Mouse (Mus musculus) layer of hippocampus, adult 18-20 months (tissue): ENCODE results near the gene Pi16. TPM values are rescaled to one million over a fixed set of nuclear protein-coding genes. Genes with fewer than 3 reads are reported as not detected.
"Not testable (repeated sequence)": the region's sequence is repeated elsewhere in the genome, so short reads cannot be mapped to it uniquely, and the experiment has no call there.

ENCODE experiments used
- DNase-seq, 2 experiments: peaks; one replicate each; pipeline ENCODE4 v3.0.0; 2022; ENCODE audit warnings: low spot score in 2 of 2
- total RNA-seq, 2 experiments: library from RNA; stranded (reverse); gene quantifications; 2 replicates each; pipeline ENCODE4 v1.2.3; 2021

Pi16 gene
- total RNA-seq, 2 experiments from 2014 or later = 0.92 to 1.3 TPM

DNA sequence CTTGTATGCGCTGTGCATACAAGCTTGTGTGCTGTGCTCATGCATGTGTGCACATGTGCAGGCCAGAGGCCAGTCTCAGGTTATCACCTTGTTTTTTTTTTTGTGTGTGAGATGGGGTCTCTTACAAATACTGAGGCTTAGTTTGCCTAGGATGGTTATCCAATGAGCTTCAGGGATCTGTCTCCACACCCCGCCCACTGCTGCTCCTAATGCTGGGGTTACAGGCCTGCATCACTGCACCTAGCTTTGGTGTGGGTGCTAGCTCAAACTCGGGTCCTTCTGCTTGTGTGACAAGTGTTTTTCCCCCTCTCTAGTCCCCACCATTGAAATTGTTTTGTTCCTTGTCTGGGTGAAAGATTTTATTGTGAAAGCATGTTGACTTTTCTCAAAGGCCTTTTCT lies 12.7 kb downstream of the Pi16 start:
- no peak for DNase-seq

DNA sequence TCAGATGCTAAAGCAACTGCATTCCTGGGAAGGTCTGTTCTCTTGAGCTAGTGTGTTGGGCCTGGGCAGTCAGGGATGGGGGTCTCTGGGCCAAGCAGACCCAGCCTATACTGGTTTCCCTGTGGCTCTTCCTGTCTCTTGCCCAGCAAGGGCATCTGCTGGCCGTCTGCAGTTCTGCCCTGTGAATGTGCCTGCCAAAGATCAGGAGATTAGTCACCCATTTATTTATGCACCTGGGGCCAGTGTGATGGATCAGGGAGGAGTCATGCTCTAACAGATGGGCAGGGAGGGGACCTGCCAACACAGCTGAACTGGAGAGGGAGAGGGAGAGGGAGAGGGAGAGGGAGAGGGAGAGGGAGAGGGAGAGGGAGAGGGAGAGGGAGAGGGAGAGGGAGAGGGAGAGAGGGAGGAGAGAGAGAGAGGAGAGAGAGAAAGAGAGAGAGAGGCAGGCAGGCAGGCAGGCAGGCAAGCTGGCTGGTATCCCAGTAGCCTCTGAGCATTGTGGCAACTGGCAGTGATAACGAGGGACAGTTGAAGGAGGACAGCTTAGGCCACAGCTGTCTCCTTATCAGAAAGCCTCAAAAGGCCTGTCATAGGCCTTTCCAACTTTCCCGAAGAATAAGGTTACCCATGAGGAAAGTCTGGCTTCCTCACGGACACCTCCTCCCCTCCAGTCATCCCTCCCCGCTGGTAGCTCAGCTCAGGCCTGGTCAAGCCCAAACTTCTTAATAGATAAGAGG lies 13.4 kb downstream of the Pi16 start:
- DNase-seq = no peak

DNA sequence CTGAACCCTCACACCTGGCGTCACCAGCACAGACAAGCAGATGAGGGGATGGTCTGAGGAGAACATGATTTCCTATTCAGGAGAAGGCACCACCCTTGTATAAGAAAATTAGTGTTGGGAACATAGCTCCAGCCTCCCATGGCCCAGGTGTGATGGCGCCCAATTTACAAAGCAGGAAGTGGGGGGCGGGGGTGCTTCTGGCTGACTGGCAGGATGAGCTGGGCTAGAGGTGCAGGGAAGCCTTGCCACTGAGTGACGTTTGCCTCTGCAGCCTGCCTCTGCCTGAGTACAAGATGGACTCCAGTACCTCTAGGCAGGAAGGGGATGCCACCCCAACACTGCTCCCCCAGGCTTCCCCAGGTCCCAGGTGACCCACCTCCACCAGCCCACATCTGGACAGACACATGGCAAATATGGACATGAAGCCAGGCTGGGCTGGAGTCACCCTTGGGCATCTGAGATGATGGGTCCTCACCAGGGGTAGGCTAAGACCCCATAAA lies 14.8 kb downstream of the Pi16 start:
- no peak for DNase-seq

DNA sequence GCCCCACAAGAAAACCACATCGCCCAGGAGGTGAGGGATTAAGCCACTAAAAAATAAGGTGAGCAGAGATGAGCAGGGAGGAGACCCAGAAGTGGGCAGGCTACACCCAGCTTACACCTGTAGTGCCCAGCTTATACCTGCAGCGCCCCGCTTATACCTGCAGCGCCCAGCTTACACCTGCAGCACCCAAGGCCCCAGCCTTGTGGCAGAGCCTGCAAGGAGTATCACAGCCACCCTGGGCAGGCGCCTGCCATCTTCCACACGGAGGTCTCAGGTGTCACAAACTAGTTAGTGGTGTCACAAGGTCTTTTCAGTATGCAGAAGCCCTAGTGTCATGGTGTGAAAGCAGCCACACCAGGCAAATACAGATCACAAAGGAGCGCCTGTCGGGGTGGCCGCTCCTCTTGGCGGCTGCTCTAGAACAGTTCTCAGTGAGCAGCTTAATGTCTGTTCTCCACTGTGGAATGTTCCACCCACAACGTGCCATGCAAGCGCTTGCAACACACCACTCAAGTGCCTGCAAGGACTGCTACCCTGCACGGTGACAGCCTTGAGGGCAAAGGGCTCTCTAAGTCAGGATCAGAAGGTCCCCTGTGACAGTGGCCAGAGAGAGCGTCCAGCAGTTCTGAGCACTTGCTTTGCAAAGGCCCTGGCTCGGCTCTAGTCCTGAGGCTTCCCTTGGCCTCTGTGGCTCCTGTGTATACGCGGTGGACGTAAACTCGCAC lies 18.9 kb downstream of the Pi16 start:
- DNase-seq = no peak

DNA sequence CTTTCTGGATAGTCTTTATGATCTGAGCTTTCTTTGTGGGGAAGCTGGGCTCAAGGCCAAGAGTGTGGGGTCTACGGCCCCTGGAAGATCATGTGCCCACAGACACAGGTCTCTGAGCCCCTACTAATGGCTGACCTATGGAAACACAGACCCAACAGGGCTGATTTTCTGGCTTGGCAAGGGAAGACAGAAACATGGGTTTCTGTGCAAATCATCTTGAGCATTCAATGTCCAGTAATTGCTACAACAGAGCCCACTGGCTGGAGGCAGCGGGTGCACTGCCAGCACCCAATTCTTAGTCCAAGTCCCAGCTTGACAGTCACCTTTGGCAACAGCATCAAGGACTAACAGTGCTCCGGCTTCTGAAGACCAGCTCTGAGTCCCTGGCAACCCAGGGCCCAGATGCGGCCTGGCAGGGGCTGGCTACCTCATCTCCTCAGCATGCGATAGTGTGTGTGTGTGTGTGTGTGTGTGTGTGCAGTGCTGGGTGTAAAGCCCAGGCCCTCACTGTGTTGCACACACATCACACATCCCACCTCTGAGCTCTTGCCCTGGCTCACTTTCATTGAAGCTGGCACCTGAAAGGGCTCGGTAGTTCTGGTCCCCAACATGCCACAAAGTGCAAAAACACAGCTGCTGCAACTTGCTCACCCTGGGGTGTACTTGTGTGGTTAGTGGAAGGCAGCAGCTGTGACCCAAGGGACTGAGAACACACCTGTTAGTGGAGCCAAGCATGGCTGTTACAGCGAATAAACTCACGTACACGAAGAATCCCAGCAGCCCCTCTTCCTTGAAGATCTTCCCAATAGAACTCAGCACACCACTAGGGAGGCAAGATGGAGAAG lies 20.7 kb downstream of the Pi16 start:
- no peak for DNase-seq

DNA sequence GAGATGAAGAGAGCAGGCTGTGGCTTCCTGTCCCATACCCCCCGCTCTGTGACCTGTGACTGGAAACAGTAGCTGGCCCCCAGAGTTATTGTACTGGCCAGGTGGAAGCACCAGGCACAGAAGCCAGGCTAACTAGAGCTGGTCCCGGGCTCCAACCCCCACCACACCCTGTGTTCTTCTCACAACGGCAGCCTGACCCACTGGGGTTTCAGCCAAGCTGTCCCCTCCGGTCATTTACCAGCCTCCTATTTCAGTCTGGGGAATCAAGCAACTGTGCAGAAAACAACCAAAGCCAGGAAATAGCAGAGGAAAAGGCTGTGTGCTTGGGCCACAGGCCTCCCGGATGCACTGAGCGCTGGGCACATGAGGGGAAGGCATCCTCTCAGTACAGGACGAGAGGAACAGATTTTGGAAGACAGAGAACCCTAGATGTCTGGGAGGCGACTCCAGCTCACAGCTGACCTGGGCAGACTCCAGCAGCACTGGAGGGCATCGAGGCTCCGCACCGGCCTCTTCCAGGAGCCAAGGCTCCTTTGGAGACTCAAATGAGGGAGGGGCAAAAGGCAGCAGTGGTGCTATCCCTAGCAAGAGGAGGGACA lies 21.8 kb downstream of the Pi16 start:
- no peak for DNase-seq

DNA sequence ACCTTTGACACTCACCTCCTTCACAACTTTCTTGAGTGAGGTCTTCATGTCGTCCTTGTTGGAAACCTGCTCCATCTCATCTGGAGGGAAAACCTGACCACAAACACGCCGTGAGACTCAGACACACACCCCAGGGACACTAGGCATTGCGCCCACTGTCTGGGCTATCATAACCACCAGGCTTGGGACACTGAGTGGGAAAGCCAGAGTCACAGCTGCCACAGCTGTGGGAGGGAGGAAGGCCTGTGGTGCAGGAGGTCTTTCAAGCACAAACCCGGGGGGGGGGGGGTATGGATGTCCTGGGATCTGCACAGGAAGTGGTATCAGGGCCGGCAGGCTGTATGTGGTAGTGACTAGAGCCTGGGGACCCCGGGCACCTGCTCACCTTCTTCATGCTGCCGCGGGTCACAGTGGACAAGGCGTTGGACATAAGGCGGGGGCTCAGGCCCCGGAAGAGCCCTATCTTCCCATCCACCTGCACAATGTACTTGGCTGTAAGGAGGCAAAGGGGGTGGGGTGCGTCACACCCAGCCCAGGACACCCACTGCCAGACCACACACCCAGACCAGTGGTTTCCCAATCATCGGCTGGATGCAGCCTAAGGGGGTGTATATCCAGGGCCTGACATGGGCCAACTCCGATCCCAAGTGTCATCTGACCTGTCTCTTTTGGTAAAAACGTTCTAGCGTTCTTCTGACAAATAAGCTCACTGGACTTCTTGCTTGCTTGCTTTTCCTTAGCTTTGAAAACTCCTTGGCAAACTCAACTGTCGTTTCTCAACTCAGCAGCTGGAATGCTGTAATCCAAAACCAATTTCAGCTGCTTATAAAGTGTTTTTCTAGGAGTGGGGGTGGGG lies 23.2 kb downstream of the Pi16 start:
- DNase-seq = no peak

DNA sequence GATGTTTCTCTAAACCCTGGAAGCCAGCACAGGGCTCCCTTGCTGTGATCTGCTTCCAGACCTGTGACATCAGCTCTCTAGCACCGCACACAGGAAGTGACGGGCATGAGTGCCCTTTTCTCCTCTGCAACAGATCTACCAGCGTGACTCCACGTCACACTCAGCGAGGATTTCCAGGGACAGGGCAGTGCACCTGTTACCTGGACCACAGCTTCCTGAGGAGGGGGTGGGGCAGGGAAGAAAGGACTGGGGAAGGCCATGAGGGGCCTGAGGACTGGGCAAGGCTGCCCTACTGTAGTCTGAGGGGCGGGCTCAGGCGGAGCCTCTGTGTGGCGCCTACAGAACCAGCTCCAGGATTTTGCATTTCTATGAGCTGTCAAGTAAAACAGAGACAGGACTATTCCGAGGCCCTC lies 24.1 kb downstream of the Pi16 start:
- DNase-seq = no peak

DNA sequence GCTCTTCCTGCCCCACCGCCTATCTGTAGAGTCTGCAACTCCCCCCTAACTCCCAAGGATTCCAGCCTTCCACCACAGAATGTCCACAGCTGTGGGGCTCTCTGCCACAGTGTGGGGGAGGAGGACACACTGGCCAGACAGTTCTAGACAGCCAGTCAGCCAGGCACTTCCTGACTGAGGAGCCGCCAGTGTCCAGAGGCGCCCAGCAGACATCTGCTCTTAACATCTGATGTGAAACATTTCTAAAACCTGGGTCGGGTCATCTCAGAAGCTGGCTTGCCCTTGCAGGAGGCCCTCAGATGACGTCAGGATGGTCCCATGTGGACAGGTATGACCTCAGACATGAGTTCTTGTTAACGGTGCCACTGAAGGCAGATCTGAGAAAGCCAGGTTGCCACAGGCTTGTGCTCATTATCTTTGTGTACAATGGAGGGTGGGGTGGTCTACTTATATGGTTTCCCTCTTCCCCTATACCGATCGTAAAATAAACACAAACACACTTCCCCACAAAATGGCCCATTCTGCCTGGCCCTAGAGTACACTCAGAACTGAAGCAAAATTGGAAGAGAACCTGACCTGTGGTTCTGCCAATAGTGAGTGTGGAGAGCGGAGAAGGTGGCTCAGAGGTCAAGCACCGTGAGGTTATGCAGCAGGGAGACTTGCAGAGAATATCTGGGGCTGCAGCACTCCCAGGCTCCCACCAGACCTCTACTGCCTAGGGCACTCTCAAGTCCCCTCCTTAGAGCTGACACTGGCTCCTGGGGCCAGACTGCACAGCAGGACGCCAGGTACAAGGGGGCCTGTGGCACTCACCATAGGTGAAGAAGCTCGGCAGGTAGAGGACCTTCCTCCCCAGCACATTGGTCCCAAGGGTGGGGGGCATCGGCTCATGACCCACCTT lies 24.8 kb downstream of the Pi16 start:
- no peak for DNase-seq

DNA sequence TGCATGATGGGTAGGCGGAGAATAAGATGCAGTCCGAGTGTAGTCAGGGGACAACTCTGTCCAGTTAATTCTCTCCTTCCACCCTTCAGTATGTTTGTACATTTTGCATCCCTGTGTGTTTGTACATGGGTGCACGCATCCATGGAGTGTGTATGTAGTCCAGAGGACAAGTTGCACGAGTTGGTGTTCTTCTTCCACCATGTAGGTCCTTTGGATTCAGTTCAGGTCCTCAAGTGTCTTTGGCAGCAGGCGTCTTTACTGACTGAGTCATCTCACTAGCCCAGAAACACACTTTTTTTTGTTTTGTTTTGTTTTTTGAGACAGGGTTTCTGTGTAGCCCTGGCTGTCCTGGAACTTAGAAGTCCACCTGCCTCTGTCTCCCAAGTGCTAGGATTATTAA lies 25.8 kb downstream of the Pi16 start:
- DNase-seq = no peak

DNA sequence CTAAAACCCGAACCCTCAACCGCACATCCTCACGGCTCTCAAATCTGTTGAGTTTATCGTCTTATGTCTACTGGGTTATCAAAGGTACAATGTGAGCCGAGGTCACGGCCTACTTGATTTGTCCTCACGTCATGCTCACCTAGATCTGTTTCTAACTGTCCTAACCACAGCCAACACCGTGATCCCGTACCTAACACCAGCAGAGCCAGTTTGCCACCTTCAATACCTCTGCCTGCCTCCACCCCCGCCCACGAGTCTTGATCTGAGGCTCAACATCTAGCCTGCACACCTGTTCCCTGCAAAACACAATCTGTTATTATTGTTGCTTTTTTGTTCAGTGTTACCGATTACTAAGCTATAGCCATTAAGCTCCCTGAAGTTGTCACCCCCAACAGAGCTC lies 27.8 kb downstream of the Pi16 start:
- no peak for DNase-seq

DNA sequence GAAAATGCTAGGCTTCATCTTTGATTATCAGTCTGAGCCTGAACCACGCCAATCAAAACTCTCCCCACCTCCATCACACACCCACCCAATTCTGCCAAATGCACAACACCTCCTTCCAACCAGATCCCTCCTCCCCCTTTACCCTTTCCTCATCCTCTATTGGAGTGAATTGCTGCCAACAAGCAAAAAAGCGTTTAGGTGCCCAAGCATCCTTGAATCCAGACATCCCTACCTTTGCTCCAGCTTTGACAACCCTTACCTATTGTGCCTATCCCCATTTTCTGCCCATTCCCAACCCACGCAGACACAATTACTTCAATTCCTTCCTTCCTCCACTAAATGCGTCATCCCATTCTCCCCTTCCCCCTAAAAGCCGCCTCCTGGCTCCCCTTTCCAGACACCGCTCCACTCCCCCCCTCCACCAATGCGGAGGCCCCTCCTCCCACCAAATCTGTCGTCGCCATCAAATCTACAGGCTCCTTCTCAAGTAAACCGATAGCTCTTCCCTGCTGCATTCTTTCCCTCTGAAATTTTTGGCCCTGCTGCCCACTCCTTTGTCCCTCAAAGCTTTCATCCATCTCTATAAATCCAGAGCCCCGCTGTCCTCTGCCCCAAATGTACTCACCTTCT lies 29.1 kb downstream of the Pi16 start:
- peak; percentile 78 to 81 for DNase-seq

DNA sequence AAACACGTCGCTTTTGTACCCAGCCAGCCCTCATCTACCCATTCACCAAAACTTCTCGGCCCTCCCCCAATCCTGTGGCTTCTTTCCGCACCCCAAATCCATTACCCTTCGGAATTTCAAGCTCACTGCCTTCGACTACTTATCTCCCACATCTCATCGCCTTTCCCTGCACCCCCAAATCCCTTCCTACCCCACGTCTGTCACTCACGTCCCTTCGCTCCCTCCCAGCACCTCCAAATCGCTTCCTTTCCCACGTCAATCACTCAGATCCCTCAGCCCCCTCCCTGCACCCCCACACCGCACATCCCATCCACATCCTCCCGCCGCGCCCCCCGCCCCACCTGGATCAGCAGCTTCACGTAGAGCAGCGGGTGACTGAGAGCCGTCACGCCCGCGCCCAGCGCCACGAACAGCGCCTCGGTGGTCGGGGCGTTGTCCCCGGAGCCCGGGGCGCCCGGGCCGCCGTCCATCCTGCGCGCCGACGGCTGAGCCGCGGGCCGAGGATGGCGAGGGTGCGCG lies 29.7 kb downstream of the Pi16 start:
- peak in 1 of 2 experiments; percentile 56 for DNase-seq

DNA sequence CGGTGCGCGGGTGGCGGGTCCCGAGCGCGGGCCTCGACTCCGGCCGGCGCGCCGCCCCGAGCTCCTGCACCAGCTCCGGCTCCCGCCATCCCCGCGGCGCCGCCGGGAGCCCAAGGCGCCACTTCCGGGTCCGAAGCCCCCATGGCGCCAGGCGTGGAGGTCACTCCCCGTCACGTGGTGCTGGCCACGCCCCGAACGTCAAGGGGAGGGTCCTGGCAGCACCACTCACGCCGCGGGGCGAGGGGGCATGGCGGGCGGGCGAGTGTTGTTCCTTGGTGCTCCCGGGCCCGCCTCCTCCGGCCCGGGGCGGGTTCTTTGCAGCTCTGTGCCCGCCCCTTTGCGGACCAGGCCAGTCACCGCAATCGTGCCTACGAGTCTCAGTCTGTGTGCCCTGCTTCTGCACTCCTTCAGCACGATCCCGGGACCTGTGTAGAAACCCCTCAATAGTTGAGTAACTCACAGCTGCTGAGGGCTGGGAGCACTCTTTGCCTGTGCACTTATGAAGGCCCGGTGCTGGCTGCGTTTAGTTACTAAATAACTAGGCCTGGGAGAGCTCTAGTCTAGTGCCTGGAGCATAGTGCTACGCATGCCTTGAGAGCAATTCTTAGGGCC lies 30.3 kb downstream of the Pi16 start, which contains the start of gene Mtch1:
Gene Mtch1, minus strand, starts transcription at position 290 of the 612 bp plus-strand sequence.
- DNase-seq = peak; percentile 95 to 98

DNA sequence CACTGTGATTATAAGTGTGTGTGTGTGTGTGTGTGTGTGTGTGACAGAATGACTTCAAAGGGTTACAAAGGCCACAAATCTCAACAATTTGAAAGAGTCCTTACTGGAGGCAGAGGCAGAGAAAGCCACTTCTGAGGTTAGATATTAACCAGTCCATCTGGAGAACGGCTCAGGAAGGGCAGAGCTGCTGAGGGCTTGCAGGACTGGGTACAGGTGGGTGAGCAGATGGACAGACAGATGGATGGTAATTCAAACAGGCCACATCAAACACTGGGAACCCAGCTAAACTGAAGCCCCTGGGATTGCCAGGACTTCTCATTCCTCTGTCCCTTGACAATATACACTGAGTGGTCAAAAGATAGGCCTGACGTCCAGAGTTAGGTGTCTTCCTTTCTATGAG lies 31.5 kb downstream of the Pi16 start:
- DNase-seq = no peak

DNA sequence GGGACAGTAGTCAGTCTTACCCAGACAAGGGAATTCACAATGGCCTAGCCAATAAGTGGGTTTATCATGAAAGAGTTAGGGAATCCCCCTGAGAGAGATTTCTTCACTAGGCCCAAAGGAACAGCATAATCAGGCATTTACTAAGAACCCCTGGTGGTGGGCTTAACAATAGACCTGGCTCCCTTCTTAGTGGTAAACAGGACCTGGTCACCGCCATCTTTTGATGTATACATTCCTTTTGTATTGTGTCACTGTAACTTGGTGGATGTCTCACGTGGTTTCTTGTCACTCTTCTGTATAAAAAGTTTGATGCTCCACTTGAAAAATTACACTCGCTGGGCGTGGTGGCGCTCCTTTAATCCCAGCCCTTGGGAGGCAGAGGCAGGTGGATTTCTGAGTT lies 33.6 kb downstream of the Pi16 start:
- DNase-seq = not testable (repeated sequence)

DNA sequence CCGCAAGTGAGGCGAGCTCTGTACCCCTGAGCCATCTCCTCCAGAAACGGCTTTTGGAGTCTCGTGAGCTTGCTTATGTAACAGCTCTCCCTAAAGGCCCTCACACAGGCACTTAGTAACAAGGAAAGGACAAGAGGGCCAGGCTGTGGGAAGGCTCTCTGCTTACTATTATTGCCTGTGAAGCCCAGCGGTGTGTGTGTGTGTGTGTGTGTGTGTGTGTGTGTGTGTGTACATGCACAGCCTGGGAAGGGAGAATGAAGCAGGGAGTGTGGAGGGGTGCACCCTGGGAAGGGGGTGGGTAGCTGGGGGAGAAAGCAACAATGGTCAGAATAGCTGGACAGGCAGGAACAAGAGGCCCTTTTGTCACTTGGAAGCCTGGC lies 38.0 kb downstream of the Pi16 start:
- DNase-seq = peak in 1 of 2 experiments; percentile 43

DNA sequence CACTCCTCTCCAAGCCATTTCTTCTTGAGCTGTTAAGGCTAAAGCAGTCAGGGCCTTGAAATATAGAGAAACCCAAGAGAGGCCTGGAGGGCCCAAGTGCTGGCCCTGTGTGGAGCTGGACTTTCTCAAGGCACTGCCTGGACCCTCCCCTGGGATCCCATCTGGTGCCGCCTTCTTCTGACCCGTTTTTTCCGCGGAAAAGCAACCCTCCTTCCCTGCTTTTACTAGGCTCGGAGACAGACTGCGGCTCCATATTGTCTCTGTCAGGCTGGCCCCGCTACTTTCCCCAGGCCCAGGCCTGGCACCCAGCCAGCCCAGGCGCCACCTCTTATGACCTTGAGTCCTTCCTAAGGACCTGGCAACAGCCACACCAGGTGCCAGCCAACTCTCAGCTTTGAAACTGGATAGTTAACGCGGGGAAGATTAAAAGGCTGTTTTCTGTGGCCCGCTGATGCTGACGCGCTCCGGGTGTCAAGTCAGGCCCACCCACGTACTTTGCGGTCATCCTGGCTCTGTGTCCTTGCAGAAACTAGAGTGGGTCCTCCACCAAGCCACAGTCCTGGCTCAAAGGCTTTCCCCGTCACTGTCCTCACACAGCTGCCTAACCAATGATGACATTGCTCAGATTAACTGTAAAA lies 38.5 kb downstream of the Pi16 start:
- DNase-seq = no peak
